Mouse (Mus musculus) urinary bladder, postnatal 4 days (tissue): Measurements from ENCODE around the gene Atp8b4.

Experiments used
- DNase-seq, 2 experiments: peaks; one replicate each; pipeline ENCODE4 v3.0.0; 2021 to 2022; ENCODE audit warnings: low spot score in 2 of 2

Gene Atp8b4

GRCm38 (mm10) chr2:126434305-126434704 is 66.2 kb downstream of the Atp8b4 start:
- DNase-seq: no peak

DNA sequence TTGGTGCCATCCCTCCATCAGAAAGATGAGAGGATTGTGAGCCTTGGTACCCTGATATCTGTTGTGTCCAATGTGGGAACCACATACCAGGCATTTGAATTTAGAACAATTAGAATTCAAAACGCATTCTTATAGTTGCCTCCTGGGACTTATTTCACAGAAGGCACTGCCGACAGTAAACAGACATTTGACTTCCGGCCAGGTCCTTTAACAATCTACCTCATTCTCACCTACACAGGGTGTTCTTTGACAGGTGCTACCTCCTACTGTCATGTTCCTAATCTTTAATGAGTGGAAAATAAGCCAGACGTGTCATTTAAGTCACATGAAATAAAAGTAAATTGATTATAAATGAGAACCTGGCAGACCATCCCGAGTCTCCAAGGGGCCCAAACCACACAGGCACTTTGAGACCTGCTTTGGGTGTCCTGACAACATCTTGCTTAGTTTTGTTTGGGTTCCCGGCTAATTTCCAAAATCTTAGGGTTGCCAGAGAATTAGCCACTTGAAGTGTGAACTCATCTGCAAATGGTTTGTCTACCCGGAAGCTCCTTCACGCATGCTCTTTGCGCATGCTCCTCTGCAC is 67.9 kb downstream of the Atp8b4 start:
- no peak for DNase-seq

DNA sequence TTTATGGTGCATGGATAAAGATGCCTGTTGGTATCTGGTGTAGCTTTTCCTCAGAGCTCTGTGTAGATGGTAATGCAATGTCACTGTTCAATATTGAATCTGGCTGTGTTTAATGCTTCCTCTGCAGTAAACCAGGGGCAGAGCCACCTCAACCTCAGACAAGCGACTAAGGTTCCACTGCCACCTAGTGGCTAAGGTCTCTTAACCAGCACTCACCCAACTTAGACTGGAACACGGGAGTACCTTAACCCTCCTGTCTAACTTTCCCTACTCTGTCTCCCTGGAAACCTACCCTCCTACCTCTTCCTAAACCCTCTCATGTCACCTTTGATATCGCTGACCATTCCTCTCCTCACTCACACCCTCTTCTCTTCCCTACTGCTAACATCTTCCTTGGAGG is 71.2 kb downstream of the Atp8b4 start:
- peak in 1 of 2 experiments; percentile 30 for DNase-seq

DNA sequence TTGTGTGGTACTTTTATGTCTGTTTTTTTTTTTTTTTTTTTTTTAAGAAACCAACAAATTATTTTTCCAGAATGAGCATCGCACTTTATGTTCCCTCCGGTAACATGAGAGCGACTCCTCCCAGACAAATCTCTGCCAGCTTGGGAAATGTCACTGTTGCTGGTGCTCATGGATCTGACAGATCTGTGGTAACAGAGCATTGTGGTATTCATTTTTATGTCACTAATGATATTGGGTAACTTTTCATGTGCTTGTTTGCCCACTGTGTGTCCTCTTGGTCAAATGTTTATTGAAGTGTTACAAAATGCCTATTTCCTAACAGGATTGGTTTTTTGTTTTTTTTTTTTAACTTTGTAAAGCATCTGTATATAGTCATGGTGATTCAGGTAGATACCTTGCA is 75.3 kb downstream of the Atp8b4 start:
- no peak for DNase-seq

- DNase-seq: no peak
These were observed 75.8 kb downstream of the Atp8b4 start for GRCm38 (mm10) chr2:126424714-126425113.

DNA sequence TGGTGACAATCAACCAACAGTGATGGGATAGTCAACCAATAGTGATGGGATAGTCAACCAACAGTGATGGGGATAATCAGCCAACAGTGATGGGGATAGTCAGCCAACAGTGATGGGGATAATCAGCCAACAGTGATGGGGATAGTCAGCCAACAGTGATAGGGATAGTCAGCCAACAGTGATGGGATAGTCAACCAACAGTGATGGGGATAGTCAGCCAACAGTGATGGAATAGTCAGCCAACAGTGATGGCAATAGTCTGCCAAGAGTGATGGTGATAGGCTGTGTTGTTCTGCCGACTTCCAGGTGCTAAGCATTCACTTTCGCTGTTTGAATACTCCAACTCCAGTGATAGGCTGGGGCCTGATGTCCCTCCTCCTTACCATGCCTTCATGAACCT is 79.6 kb downstream of the Atp8b4 start:
- DNase-seq: no peak

GRCm38 (mm10) chr2:126418916-126419315 is 81.6 kb downstream of the Atp8b4 start:
- no peak for DNase-seq

GRCm38 (mm10) chr2:126416772-126417171 is 83.7 kb downstream of the Atp8b4 start:
- DNase-seq: no peak

- no peak for DNase-seq
These were observed 84.5 kb downstream of the Atp8b4 start for GRCm38 (mm10) chr2:126415981-126416380.

DNA sequence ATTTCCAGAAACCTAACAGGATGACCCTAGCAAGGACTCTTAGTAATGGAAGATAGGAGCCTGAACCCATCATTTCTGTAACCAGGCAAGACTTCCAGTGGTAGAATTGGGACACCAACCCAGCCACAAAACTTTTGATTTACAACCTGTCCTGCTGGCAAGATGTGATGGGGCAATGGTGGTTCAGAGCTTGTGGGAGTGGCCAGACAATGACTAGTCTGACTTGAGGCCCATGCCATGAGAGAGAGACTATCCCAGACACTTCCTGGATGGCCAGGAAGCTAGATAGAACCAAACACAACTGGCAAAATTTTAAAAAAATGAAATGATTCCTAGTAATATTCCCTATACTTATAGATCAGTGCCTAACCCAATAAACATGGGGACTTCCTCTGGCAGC is 87.7 kb downstream of the Atp8b4 start:
- no peak for DNase-seq

DNA sequence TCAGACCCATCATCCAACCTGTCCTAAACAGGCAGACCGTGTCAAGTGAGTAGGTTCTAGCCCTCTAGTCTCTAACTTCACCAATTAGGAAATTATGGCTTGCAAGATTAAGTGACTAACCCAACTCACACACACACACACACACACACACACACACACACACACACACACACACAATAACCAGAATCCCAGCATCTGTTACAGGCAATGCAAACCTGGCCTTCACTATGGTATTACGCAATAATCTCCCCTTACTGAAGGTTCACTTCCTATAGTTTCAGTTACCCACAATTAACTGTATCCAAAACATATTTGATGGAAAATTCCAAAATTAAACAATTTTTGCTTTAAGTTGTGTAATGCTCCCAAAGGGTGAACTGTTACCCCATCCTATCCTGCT is 101.0 kb downstream of the Atp8b4 start:
- no peak for DNase-seq

DNA sequence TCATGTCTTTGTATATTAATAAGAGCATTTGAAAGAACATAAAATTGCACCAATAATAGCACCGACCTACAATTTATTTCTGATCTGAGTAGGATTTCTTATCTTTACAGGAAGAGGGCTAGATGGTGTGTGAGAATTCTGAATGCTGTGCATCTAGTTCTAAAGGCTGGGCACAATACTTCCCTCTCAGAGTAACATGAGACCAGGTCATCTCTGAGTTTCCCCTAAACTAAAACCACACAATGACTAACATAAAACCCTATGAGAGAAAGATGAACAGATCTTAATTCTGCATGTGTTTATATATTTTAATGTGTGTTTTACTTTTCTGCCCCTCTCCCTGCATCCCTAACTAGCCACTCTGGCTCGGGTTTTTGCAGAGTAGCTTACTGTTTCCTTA is 101.5 kb downstream of the Atp8b4 start:
- DNase-seq: no peak

DNA sequence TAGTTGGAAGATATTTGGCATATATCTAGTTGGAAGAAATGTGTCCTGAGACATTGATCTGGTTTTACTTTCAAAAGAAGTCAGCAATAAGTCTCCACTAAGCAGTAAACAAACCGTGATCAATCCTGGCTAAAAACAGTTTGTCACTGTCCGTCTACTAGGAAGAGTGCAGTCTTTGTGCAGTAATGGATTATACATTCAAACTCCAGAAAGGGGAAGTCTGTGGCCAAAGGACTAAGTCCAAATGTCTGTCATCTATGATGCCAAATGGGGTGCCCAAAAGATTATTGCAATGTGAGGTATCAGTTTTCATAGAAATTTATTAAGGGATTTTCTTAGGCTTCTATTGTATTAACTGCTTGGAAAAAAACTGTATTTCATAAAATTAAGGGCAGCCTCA is 102.3 kb downstream of the Atp8b4 start:
- no peak for DNase-seq

DNA sequence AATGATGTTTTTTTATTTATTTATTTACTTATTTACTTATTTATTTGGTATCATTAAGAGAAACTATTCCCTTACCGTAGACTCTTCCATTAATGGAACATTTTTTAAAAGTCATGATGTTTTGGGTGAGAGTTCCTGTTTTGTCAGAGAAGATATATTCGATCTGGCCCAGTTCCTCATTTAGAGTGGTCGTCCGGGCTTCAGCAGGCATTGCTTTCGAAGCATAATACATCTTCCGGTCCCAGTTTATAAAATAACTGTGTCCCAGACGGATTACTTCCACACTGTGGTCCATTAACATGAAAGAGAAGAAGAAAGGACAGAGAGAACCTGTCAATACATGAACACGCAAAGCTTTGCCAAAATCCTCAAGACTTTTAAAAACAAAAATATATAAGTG is 103.0 kb downstream of the Atp8b4 start:
- DNase-seq: no peak

DNA sequence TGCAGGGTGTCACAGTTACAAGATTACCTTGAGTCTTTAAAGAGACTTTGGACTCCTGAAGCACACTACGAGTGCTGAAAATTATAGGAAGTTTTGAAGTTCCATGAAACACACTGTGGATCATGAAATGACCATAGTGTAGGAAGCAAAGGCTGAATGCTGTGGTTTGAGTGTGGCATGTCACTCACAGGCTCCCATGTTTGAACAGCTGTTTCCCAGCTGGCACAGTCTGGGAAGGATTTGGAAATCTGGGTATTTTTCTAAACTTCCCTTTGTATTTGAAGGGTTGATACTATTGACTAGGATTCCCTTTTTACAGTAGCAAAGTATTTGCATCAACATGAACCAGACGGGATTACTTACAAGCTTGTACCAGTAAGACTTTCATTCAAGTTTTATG is 105.5 kb downstream of the Atp8b4 start:
- DNase-seq: no peak

DNA sequence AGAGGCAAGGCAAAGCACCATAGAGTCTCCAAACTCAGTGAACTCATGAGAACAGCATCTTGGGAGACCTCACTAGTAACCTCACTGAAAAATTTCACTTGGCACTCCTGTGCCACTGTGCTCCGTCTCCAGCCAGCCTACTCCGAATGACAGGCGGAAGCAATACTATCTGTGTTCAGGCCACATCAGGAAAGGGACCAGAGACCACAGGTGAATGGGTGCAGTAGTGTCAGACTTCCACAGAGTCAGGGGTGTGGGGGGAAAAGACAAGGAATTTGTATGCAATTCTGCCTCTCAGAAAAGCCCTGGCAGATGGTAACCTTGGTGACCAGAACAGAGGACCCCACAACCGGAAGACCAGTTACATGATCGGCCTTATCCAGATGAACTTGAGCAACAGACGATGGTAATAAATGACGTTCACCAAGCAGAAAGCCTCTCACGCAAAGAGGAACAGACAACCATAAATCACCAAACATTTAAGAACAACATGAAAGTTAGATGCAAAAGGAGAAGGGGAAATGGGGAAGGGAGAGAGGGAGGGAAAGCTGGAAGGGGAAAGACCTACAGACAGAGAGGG is 112.9 kb downstream of the Atp8b4 start:
- DNase-seq: no peak

- no peak for DNase-seq
These were observed 114.4 kb downstream of the Atp8b4 start for GRCm38 (mm10) chr2:126386056-126386455.

DNA sequence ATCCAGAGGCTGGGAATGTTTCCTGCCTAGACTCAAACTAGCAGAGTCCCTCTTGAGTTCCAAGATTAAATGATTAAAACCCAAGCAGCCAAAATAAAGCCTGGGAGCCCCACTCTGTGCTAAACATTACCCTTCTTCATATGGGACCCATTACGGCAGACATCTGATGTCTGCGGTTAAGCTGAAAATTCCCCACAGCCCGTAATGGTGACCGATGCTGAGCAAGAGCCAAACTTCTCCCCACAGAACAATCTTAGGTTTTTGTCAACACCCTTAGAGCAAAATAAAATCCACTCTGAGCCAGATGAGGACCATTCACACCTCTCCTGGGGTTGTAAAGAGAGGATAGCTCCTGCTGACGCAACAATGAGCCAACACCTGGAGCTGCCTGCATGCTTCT is 120.2 kb downstream of the Atp8b4 start:
- no peak for DNase-seq

- no peak for DNase-seq
These were observed 128.8 kb downstream of the Atp8b4 start for GRCm38 (mm10) chr2:126371634-126372033.

DNA sequence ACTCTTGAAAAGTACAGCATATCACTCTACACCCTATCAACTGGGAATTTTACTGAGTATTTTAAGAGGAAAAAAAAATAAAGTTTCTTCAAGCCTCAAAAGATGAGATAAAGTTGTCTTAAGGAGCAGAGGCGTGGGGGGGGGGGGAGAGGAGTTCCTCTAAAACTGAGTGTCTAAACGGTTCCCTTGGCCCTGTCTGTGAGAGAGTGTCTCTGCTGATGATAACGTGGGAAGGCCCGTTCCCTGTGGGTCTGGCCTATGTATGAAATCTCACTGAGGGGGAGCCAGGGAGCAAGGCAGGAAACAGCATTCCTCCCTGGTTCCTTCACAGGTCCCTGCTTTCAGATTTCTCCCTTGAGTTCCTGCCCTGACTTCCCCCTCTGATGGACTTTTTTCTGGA is 130.7 kb downstream of the Atp8b4 start:
- DNase-seq: no peak

DNA sequence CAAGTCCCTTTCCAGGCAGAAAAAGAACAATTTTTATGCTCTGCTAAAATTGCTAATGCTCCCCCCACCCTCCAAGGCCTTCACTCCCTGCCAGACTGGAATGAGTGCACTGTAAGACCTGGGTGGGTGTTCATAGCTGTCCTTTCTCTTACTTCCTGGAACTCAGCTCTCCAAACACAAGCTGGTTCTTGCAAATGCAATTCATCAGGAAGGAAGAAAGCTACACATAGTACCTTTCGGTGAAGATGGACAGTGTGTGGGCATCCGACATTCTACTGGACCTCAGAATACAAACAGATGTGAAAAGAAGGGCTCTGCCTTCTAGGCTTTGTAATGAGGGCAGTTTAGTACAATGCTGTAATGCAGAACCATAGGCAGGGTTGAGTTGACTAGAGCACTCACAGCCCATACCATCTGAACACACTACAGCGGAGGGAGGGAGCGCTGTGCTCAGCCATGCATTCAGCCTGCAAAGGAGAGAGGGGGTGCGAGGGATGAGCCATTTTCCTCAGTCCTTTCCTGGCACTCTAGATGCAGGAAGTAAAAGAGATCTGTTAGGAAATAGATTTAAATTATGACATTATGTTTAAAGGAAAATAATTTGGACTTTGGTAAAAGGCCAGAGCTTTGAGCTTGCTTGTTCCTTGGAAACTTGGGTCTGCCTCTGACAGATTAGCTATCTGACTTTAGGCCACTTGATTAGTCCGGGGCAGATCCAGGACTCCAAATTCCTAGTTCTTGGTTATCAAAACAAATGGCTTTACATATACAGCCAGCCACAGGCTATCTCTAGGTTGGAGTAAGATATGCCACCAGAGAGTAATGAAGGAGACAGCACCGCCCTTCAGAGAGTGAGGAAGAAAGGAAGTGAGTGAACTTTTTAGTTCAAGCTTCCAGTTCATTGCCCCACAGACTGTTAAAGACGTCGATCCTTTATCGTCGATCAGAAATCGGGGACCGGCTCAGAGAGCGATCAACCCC is 136.4 kb downstream of the Atp8b4 start:
- DNase-seq: no peak

DNA sequence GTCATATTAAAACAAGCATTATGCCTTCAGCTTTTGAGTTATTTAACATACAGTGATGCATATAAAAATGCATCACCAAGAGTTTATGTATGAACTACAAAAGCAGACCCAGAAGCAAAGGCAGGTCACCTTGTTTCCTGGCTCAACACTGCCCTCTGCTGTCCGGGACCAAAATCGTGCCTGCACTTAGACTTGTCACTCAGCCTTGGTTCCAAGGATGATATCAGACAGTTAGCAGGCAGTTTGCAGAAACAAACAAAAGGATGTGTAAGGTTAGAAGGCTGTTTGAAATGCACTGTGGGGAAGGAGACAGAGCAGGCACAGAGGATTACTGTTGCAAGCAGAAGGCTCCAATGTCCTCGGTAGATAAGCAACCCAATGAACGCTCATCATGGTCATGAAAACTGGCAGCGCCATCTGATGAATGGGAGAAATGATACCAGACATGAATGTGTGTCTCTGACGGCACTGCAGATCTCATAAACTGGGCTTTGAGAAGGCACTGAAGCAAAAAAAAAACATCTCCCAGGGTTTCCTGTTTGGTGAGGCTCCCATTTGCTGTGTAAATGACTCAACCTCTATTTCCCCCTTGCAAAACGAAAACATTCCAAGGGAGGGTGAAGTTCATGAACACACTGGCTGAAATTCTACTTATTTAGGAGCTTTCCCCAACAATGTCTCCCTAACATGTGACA is 137.3 kb downstream of the Atp8b4 start:
- peak; percentile 65 to 88 for DNase-seq
